Mouse (Mus musculus) gonadal fat pad, adult 2 months (tissue): ENCODE data around the gene Glod4. TPM values are rescaled to one million over a fixed set of nuclear protein-coding genes. Genes with fewer than 3 reads are reported as not detected.

ENCODE experiments used
- DNase-seq: peaks from one replicate; pipeline ENCODE4 v3.0.0-alpha.2; 2012; ENCODE audit warnings: low read depth
- polyA plus RNA-seq: library from polyadenylated mRNA; depleted of rRNA; stranded (reverse); fragments of >200 nt; gene quantifications from 2 replicates; pipeline ENCODE4 v1.2.3, GENCODE M21; 2012

Glod4 gene
- polyA plus RNA-seq, 1 experiment: 17.5 TPM

DNA sequence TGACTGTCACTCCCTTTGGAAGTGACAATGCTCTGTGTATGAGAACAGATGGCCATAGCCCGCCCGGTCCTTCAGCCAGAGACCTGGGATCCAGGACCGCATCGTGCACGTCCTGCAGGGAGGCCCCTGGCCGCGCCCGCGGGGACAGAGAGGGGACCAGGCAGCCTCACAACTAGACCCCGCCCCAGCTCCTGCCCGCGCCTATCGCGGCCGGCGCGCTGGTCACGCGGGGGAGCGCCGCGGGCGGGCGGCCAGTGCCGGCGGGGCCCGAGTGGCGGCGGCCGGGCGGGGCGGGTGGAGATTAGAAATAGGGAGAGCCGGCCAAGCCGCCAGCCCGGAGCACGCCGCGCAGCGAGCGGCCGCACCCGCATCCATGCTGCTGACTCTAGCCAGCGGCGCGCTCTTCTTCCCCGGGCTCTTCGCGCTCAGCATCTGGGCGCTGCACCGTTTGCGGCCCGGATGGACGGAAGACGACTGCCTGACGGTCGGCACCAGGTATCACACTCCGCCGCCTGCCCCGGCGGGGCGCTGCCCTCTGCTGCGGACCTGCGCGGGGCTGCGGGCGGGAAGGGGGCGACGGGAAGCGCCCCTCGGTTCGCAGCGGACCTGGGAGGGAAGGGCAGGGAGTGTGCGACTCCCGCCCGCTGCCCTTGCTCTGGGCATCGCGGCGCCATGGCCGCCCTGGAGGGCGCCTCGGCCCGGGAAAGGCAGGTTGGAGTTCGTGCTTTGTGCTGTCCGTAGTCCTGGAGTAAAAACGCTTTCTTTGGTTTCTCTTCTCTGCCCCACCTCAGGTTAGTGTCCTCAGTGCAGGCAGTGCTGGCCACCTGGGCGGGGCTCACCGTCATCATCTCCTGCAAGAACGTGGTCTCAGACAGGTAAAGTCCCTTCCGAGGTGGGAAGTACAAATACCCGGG lies 41.5 kb downstream of the Glod4 start:
- DNase-seq: no peak

DNA sequence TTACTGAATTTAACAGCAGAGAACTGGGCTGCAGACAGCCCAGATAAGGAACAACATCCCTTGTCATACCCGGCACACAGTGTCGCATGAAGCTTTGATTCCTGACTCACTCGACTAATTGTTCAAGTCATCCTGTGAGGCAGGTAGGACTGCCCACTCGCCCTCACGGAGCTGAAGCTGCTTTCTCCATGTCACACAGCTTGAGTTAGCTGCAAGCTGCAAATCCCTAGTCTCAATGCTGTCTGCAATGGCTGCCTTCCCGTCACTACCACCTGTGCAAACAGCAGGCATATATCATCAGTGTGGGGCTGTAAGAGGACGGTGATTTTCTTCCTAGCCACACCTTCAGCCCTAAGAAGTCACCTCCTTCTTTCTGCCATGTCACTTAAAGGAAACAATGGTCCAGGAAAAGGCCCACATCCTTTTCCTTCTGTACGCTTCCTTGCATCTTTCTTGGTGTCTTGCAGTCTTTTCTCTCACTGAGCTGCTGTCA lies 46.5 kb downstream of the Glod4 start:
- no peak for DNase-seq

DNA sequence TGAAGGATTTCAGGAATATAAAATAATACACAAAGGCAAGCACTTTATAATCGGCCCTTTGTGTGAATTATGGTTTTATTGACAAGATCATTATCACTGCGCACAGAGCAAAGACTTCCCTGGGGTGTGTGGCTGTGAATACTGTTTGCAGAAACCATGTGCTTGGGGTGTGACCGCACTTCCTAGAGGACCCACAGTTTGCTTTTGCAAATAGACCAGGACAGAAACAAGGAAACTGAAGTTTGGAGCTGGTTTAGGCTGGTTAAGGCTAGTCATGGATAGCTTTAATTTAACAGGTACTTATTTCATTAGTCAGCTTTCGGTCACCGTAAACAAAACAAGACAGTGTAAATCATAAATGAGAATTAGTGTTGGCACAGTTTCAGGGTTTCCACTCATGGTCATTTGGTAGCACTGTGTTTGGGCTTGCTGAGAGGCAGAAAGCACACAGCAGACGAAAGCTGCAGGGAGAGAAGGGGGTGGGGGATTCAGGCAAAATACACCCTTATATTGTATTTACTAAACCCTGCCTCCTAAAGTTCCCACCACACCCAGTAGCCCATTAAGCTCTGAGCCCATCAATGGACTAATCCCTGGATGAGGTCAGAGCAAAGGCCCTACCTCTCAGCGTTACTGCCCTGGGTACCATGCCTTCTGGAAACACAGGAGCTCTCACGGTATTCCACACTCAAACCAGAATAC lies 47.1 kb downstream of the Glod4 start:
- no peak for DNase-seq

DNA sequence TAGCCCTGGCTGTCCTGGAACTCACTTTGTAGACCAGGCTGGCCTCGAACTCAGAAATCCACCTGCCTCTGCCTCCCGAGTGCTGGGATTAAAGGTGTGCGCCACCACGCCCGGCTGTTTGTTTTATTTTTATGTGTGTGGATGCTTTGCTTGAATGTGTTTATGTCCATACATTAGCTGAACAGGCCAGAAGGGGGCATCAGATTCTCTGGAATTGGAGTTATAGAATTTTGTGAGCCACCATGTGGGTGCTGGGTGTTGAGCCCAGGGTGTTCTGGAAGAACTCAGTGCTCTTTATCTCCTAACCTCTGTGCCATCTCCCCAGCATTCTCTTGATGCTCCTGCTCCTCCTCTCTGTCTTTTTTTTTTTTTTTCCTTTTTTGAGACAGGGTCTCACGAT lies 56.6 kb downstream of the Glod4 start:
- no peak for DNase-seq

DNA sequence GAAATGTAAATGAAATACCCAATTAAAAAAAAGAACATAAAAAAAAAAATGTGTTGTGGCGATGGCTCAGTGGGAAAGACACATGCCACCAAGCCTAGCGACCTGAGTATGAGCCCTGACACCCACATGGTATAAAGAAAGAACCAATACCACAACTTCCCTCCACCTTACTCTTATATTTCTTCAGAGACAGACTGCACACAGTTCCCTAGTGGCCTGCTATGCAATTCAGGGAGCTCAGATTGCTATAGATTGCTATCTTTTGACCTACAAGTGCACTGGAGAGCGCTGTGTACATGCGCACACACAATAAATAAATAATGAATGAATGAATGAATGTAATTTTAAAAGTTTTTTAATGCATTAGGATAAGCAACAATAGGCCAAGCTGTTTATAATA lies 59.8 kb downstream of the Glod4 start:
- DNase-seq: no peak

DNA sequence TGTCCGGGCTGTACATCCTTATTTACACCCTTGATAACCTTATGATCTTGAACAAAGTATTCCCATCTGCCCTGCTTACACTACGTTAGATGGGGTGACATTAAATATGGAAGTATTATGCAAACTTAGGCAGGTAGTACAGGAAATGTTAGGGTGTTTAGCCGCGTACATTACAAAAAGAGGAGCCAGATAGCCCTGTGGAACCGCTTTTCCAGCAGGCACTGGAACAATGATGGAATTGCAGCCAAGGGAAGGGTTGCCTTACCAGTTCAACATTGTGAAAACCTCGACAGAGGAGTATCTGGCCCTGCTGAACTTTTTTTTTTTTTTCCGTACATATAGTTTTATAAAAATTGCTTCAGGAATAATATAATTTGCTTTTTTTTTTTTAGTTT lies 63.4 kb downstream of the Glod4 start:
- DNase-seq: peak; percentile 88

DNA sequence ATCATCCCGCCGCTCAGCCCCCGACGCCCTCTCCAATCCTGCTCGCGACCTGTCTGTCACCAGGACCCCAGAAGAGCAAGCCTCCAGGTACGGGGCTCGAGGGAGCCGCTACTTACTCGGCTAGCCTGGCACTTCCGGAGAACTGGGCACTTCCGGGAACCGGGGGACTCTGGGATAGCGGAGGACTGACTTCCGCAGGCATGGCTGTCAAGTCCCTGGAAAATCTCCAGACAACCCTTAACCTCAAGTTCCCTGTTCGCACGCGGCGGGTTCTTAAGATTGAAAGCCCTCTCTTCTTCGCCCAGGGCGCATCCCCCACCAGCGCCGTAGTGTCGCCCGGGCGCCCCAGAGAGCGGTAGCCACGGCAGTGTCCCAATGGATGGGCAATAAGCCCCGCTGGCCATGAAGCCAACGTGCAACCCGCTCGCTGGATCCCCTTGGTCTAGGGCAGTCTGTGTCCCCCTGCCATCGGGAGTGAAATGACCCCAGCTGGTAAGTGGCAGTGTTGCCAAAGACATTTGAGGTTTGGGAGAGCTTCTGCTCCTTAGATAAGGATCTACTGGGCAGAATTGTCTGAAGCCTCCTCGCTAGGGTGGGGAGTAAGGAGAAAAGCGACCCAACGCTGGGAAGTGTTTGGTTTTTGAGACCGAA lies 63.9 kb downstream of the Glod4 start, which contains the start of the genes Vps53 and Fam57a:
Gene Vps53, minus strand, starts transcription at position 153 of the 651 bp plus-strand sequence.
Gene Fam57a, plus strand, starts transcription at position 177 of the 651 bp plus-strand sequence.
- DNase-seq: peak; percentile 45

DNA sequence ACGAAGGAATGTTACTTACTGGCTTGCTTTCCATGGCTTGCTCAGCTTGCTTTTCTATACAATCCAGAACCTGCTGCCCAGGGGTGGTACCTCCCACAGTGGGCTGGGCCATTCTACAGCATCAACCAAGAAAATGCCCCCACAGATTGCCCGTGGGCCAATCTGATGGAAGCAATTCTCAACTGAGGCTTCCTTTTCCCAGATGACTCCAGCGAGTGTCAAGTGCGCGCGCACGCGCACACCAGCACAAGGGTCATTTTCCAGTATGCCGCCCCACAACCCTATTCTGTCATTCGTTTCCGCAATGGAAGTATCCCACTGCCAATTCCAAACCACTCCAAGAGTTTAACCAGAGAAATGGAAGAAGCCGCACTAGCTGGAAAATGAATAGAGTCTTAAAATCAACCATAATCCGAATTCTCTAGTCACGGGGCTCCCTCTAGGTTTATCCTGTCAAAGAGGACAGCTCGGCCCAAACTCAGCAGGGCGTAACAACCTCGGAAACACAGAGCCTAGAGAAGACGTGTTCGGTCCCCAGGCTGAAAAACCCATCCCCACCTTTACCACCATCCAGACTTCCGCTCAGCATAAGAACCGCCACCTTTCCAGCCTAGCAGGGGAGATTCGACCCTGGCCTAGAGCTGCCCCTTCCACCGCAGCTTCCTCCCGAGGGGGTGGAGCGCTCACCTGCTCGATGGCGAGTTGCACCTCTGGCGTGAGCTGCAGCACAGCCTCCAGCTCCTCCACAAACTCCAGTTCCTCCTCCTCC lies 64.6 kb downstream of the Glod4 start:
- peak; percentile 38 for DNase-seq

DNA sequence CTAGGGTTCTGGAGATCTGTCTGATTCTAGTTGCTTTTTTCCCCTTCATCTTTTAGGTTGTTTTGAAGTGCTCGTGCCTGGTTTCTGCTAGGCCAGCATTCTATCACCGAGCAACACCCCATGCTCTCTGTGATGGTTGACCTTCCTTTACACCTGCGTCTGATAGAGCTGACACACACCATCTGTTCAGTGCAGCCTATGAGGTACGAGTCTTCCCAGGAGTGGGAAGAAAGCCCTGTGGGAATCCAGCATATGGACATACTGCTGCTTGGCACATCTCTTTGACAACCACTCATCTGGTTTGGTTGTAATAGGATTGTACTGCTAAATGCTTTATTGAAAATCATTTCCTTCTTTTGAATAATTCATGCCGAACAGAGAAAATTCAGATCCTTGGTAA lies 73.3 kb downstream of the Glod4 start:
- no peak for DNase-seq

DNA sequence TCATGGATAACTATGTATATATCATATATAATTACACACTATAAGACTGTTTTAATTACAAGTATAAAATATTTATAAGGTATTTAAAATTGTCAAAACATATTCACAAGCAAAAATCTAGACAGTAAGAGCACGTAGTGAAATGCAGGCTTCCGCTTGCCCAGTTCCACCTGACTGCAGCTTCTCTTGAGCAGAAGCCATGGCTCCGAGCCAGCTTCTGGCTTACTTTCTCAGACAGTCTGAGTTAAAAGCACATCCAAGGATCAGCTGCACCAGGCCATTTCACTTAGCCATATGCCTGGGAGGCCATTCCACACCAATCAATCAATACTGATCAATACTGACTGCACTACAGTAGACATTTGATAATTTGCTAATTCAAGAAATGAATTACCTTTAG lies 74.5 kb downstream of the Glod4 start:
- no peak for DNase-seq

DNA sequence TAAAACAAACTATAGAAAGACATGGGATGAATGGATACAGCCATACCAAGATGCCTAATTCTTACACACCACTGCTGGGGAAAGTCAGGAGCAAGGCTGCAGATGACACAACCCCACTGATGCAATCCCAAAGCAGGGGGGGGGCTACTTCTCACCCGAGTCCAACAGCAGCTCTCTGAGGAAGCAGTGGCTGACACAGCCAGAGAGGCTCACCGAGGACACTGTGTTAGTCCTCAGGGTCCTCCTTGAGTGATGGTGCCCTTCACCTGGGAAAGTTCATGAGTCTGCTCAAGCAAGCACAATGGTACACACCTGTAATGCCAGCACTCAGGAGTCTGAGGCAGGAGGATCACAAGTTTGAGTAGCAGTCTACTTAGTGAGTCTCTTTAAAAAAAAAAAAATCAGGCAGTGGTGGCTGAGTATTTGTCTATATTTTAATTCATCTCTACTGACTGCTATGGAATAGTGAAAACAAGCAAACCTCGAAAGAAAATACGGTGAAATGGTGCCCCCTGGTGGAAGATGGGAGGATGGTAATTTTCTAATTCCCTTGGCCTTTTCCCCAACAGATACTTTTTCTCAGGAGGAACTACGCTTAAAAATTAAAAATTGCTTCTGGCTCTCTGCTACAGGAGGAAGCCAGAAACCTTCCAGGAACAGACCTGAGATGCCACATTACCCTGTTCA lies 76.3 kb downstream of the Glod4 start:
- DNase-seq: no peak

DNA sequence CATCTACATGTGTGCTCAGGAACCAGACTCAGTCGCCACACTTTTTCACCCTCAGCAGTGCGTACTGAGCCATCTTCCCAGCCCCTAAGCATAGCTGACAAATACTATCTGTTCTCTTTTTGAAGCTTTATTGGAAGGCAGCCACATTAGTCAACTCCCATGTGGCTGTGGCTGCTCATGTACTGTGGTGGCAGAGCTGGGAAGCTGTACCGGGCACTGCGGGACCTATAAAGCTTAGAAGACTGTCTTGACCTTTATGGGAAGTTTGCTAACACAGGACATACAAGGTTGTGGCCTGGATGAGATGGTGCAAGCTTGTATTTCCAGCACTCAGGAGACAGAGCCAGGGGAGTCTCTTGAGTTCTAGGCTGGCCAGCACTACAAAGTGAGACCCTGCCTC lies 76.9 kb downstream of the Glod4 start:
- DNase-seq: no peak

DNA sequence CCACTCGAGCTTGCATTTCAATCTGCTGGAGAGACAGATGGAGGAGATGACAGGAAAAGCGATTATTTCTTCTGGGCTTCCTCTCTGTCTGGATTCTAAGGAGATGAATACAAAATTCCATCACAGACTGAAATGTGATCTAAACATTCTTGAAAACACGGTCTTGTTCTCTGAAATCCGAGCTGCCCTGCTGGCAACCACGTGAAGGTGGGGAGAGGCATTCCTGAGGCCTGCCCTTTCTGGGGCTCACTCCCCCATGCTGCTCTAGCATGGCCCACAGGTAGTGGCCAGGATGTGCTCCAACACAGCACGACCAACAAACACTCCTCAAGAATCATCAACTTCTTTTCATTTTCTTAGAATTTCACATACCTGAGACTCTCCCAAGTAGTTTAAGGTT lies 83.3 kb downstream of the Glod4 start:
- DNase-seq: no peak

DNA sequence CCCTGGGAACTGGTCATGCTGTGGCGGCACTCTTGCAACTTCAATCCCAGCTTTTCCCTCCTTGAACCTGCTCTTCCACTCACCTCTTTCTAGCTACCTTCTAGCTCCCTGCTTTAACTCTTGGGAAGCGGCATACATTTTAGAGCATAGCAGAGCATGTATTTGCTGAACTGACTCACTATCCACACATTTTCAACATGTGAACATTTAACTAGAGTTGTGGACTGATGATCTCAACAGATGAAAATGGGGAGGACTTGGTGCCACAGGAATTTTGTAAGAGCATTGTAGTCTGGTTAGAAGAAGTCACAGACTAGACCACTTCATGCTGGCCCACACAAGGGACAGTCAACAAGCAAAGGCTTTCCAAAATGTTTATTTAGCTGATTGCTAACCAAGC lies 85.2 kb downstream of the Glod4 start:
- DNase-seq: no peak

DNA sequence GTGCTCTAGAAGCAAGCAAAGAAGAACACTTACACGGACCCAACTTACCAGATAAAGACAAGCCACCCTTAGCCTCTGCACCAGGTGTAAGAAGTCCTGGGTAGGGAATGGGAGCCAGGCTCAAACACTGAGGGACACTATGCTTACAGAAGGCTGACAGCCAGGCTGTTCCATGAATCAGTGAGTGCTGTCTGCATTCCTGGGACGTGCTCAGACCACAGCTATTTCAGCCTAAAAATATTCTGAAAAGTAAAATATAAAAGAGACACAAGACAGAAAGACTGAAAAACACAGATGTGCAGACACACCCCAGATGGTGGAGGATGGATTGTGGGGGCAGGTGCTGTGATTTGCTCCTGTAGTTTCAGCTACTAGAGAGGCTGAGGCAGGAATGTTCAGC lies 88.7 kb downstream of the Glod4 start:
- DNase-seq: no peak

DNA sequence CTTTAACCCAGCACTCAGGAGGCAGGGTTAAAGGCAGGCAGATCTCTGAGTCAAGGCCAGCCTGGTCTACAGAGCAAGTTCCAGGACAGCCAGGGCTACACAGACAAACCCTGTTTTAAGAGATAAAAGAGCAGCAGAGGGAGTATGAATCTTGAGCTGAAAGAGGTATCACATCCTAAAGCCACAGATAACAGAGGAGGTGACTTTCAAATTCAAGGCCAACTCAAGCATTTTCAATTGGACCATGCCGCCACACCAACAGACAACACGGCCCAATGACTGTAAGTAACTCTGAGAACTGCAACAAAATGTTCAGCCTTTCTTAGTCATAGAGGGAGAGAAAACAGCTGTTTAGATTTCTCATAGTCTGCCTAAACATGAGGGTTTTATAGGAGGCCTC lies 89.3 kb downstream of the Glod4 start:
- no peak for DNase-seq

DNA sequence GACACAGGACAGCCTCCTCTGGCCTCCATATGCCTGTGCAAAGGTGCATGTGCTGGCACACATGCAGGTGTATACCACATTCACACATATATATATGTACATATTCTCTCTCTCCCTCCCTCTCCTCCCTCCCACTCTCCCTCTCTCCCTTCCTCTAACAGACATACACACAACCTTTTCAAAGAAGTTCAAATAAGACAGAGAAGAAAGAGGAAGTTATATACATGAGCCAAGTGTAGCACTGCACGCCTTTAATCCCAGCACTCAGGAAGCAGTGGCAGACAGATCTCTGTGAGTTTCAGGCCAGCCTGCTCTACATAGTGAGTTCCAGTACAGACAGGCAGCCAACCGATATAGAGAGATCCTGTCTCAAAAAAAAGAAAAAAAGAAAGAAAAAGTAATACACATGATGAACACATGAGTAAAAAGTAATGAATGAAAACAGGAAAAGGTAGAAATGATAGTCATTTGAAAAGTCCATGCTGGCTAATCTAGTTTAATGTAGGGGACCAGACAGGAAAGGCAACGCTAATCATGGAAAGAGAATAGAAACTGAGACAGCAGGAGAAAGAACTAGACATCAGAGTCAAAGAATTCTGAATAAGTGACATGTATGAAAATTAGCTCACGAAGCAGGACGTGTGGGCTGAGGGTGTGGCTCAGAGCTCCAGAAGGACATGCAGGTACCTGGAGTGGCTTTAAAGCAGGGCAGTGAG lies 90.1 kb downstream of the Glod4 start:
- DNase-seq: no peak

DNA sequence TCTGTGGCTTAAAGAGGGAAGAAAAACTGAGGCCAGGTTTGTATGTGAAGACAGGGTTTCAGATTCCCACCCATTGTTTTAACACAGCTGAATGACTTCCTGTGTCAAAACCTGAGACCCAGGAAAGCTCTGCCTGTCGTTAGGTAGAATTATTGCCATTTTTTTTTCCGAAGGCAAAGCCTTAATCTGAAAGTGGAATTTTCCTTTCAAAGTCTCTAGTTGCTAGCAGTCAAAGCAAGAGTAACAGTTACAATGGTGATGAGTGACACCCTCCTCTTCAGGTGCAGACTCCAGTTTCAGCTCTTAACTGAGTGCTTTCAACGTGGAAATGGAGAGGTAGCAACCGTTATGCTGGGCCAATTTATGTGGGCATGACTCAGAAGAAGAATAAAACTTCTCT lies 92.5 kb downstream of the Glod4 start:
- DNase-seq: no peak

DNA sequence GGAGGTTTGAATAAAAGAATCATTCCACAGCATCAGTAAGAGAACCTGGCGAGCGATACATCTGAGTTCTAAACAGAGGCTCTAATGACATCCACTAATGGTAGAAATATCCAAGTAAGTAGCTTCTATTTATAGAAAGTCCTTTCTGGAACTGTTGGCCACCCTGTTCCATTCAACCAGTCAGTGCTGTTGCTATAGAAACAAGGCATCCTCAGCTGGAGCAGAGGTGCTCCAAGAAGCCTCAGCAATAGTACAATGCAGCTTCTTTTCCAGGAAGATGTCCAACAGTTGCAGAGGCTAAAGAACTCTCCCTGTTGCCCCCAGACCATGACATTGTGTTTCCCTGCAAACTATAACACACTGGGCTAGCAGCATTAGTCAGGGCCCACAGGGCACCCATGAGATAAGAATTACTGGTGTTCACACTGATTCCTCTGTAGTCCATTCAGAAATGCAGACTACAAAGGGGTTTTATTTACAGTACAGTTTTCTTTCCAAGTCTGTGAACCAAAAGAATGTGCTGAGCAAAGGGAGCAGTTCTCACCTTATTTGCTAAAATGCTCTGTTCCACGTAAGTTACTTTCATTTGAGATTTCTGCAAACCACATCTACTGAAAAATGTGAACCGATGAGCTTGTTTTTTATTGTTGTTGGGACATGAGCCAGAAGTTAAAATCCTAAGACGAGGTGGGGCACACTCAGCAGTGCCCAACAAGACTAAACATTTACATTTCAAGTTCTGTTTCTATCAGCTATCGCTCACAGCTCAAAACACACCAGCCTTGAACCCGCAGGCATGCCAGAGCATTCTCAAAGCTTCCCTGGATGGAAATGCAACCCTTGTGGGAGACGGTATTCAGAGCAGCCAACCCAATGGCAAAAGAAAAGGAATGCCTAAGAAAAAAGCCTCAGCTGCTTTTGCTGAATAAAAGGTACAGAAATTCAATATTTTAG lies 95.2 kb downstream of the Glod4 start:
- no peak for DNase-seq
